Mouse (Mus musculus): ENCODE results near the gene Myh6. TPM values are rescaled to one million over a fixed set of nuclear protein-coding genes. Genes with fewer than 3 reads are reported as not detected.
"Not testable (repeated sequence)": the region's sequence is repeated elsewhere in the genome, so short reads cannot be mapped to it uniquely, and the experiment has no call there.

The Myh6 gene
- total RNA-seq, 1 experiment from 2014 or later, result not detected

- no peak for ATAC-seq (ENCODE audit: extremely low read depth, insufficient number of reproducible peaks, low FRiP score, poor library complexity, severe bottlenecking)
These were observed 4.0 kb downstream of the Myh6 start for GRCm38 (mm10) chr14:54962714-54963113.

GRCm38 (mm10) chr14:54961487-54961886, 5.2 kb downstream of the Myh6 start:
- no peak for ATAC-seq (ENCODE audit: extremely low read depth, insufficient number of reproducible peaks, low FRiP score, poor library complexity, severe bottlenecking)

DNA sequence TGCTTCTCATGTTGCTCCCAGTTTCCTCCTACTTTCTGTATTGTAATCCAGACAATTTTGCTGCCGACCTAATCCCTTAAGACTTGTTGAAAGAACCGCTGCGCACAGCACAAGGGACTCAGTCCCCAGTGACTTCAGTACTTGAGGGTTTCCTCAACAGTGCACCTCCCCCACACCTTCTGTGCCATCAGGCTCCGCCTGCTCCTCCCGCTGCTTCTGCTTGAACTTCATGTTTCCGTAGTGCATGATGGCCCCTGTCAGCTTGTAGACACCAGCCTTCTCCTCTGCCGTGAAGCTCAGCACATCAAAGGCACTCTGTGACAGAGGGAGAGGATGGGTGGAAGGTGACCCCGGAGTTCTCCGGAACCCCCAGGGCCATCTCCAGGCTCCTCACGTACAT, 6.0 kb downstream of the Myh6 start:
- no peak for ATAC-seq (ENCODE audit: extremely low read depth, insufficient number of reproducible peaks, low FRiP score, poor library complexity, severe bottlenecking)

- not testable (repeated sequence) for ATAC-seq (ENCODE audit: extremely low read depth, insufficient number of reproducible peaks, low FRiP score, poor library complexity, severe bottlenecking)
These were observed 6.7 kb downstream of the Myh6 start for GRCm38 (mm10) chr14:54959853-54960613.

DNA sequence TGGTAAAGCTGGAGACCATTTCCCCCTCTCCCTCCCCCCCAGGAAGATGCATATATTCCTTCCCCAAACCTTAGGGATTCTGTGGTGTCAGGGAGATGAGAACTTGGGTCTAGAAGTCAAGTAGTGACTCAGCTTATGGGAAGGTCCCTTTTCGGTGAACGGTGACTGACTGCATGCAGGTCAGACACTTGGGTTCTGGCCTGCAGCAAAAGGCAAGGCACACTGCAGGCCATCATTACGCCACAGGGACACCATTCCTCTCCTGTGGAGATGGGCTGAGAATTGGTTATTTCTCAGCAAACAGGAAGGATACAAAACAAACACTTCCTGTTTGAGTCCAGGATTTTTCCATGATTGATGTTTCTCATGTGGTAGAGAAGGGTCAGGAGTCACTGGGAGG, 7.5 kb downstream of the Myh6 start:
- no peak for ATAC-seq (ENCODE audit: extremely low read depth, insufficient number of reproducible peaks, low FRiP score, poor library complexity, severe bottlenecking)

DNA sequence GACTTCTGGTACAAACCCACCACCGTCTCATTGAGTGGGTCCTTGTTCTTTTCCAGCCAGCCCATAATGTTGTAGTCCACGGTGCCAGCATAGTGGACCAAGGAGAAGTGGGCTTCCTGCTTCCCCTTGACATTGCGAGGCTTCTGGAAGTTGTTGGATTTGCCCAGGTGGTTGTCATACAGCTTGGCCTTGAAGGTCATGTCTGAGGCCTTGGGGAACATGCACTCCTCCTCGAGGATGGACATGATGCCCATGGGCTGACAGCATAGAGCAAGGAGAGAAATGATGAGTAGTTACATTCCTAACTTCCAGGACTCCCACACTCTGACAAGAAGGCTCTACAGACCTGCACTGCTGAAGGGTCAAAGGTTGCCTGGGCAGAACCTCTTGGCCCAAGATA, 8.2 kb downstream of the Myh6 start:
- ATAC-seq (ENCODE audit: extremely low read depth, insufficient number of reproducible peaks, low FRiP score, poor library complexity, severe bottlenecking), result no peak

DNA sequence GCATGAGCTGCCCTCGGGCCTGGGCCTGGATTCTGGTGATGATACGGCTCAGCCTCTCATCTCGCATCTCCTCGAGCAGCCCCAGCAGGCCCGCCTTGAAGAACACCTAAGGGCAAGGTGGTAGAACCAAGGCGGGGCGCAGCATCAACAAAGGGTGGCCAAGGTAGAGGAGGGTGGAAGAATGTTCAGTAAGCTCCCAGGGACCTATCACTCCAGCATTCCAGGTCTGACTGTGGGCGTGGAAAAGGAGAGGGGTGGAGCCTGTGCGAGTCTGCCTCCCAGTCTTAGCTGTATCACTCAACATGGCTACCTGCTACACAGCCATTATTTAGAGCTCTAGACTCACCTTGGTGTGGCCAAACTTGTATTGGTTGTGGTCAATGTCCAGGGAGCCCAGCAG, 10.2 kb downstream of the Myh6 start:
- ATAC-seq (ENCODE audit: extremely low read depth, insufficient number of reproducible peaks, low FRiP score, poor library complexity, severe bottlenecking), result no peak

GRCm38 (mm10) chr14:54955481-54955880, 11.2 kb downstream of the Myh6 start:
- ATAC-seq (ENCODE audit: extremely low read depth, insufficient number of reproducible peaks, low FRiP score, poor library complexity, severe bottlenecking), result no peak

DNA sequence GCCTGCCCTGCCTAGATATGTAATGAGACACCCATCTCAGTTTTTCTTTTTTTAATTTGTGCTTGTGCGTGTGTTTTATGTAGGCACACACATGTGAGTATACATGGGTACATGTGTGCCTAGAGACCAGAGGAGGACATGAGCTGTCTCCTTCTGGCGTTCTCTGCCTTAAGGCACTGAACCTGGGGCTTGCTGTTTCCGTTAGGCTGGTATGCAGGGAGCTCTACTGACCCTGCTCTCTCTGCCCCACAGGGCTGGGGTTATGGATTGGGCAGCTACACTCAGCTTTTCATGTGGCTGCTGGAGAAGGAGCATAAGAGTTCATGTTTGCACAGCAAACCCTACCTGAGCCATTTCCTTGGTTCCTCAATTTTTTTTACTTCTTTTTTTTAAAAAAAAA, 12.3 kb downstream of the Myh6 start:
- no peak for ATAC-seq (ENCODE audit: extremely low read depth, insufficient number of reproducible peaks, low FRiP score, poor library complexity, severe bottlenecking)

DNA sequence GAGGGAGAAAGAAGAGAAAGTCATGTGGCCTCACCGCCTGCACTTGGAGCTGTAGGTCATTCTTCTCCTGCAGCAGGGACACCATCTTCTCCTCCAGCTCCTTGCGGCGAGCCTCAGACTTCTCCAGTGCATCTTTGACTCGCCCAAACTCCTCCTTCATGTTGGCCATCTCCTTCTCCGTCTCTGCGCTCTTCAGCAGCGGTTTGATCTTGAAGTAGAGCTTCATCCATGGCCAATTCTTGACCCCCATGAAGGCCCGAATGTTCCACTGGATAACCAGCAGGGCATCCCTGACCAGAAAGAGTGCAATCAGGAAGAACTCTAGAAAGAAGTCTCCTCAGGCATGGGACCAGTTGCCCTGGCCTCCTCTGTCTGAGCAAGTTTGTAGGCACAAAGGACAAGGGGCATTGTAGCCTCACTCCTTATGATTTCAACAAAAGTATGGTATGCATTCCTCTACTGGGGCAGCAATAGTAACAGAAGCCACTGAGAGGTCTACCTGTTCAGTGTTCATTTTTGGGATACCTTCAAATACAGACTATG, 13.0 kb downstream of the Myh6 start:
- ATAC-seq (ENCODE audit: extremely low read depth, insufficient number of reproducible peaks, low FRiP score, poor library complexity, severe bottlenecking), result no peak

DNA sequence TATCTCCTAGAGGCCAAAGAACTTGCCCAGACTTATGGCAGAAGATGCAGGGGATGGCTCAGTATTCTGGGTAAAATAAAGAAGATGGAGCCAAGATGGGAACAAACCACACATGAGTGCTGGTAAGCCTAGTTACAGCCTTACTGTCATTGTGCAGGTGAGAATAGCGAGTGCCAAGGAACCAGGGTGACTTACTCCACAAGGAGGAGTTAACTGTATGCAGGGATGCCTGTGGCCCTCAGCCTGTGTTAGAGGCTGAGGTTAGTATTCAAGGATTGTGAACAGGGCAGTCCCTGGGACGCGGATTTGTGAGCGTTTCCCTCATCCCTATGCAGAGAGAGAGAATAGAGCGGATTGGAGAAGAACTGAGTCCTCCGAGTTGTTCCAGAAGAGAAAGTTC, 15.1 kb downstream of the Myh6 start:
- no peak for ATAC-seq (ENCODE audit: extremely low read depth, insufficient number of reproducible peaks, low FRiP score, poor library complexity, severe bottlenecking)

GRCm38 (mm10) chr14:54950493-54950892, 16.2 kb downstream of the Myh6 start:
- ATAC-seq (ENCODE audit: extremely low read depth, insufficient number of reproducible peaks, low FRiP score, poor library complexity, severe bottlenecking), result no peak

DNA sequence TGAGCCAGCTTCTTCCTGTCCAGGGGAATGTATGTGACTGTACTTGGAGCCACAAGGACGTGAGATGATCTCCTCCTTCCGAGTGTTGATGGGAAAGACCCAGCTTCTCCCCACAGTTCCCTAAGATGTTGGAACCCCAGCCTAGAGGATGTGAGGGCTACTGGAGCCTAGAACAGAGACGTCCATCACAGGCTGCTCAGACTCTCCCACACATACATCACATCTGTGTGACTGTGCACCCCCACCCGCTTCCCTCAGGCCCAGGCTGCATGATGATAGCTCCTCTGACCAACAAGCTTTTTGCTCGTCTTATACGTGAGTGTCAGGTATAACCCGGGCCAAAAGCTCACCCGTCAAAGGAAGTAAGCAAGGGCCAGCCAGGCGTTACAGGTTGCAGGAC, 17.9 kb downstream of the Myh6 start:
- no peak for ATAC-seq (ENCODE audit: extremely low read depth, insufficient number of reproducible peaks, low FRiP score, poor library complexity, severe bottlenecking)

GRCm38 (mm10) chr14:54947008-54947407, 19.7 kb downstream of the Myh6 start:
- ATAC-seq (ENCODE audit: extremely low read depth, insufficient number of reproducible peaks, low FRiP score, poor library complexity, severe bottlenecking), result not testable (repeated sequence)

- ATAC-seq (ENCODE audit: extremely low read depth, insufficient number of reproducible peaks, low FRiP score, poor library complexity, severe bottlenecking), result no peak
These were observed 20.6 kb downstream of the Myh6 start for GRCm38 (mm10) chr14:54945975-54946704.

DNA sequence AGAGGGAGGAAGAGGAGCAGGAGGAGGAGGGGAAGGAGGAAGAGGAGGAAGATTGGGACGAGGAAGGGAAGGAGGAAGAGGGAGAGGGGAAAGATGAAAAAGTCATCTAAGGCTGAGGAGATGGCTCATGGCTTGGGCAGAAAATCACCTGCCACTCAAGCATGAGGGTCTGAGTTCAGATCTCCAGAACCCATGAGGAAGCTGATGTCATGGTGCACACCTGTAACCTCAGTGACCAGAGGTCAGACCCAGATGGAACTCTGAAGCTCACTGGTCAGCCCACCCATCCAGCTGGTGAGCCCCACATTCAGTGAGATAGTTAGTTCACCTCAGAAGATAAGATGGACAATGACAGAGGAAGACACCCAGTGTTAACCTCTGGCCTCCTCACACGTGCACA, 21.8 kb downstream of the Myh6 start:
- ATAC-seq (ENCODE audit: extremely low read depth, insufficient number of reproducible peaks, low FRiP score, poor library complexity, severe bottlenecking), result no peak

DNA sequence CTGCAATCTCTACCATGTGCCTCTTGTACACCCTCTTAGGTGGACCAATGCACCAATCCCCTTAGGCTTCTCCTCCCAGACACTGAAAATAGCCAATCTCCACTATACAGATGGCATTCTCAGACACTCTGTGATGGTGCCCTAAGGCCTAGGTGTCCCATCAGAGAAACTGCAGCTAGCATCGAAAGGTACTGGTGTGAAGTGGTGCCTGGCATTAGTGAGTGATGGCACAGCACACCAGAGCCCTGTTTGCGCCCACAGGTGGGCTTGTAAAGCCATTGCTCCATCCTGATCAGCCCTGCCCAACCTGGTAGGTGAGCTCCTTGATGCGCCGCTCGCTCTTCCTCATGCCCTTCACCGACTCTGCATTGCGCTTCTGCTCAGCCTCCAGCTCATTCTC, 22.8 kb downstream of the Myh6 start:
- ATAC-seq (ENCODE audit: extremely low read depth, insufficient number of reproducible peaks, low FRiP score, poor library complexity, severe bottlenecking), result no peak

- ATAC-seq (ENCODE audit: extremely low read depth, insufficient number of reproducible peaks, low FRiP score, poor library complexity, severe bottlenecking), result no peak
These were observed 24.2 kb downstream of the Myh6 start for GRCm38 (mm10) chr14:54942479-54942878.

DNA sequence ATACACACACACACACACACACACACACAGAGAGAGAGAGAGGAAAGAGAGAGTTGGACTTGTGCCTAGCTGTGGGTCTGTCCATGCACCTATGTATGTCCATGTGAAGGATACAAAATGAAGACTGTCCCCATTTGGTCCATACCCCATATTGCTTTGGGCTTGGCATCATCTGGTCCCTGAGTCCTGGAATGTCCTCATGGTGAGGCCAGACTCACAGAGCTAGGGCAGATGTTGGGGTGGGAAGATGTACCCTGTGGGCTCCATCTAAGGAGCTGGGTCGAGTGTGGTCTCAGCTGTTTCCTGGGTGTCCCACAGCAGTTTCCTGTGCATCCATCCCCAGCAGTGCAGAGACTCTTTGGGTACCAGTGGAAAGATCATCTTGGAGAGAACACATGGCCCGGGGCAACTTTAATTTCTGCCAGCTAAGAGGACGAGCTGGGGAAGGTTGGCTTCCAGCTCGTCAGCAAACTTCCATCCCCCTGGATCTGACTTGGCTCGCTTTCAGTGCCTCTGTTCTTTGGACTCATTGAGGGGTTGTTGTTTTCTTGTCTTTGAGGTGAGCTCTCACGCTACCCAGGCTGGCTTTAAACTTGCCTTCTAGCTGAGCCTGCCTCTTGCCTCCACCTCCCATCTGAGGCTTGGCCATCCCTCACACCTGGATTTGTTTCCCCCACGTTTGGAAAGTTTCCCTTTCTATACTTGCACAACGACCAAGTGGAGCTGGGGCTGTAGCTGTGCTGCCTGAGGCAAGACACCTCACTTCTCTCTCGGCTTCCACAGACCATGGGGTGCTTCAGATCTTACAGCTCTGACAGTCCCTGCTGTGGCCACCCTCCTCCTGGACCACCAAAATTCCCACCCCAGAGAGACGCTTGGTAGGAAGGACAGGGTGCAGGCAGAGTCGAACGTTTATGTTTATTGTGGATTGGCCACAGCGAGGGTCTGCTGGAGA, 25.4 kb downstream of the Myh6 start:
- no peak for ATAC-seq (ENCODE audit: extremely low read depth, insufficient number of reproducible peaks, low FRiP score, poor library complexity, severe bottlenecking)
